Comparison of ENCODE assay signal across 9 mouse cellular contexts in genomic region chr17:32027666-32028065, GRCm38 (mm10). TPM values are rescaled to one million over a fixed set of nuclear protein-coding genes. Genes with fewer than 3 reads are reported as not detected.
A peak's percentile ranks its signal among the peaks of the same experiment; 100 is the strongest.
DNase-seq lines count a peak whose midpoint lies in the region; ATAC-seq and TF ChIP-seq lines count a peak whose summit lies in the region.
"Had no signal": no experiment of that assay in that cellular context is flagged by ENCODE, and none has a peak within 500 bp of the region (broad histone marks: within the 10 kb centered on the region; RNA-seq: fewer than 3 reads in every experiment).

No protein-coding gene starts in this region.

- no peak for ATAC-seq in liver, embryonic 12.5 days
- peak; percentile 69 for ATAC-seq in common myeloid progenitor, adult 5-6 weeks (replicated peaks; ENCODE audit: low read depth, poor library complexity, severe bottlenecking)
- peak; percentile 66 for ATAC-seq in megakaryocyte, adult 5-6 weeks (ENCODE audit: poor library complexity, severe bottlenecking)

- peak in 1 of 2 experiments; percentile 22 for DNase-seq in cerebellum, adult 2 months
- no peak for DNase-seq in cerebellum, adult 18-20 months
- peak; percentile 56 for DNase-seq in liver, adult 2 months (ENCODE audit: extremely low read depth, low read depth, low spot score)
- DNase-seq in urinary bladder, adult 2 months (ENCODE audit: low spot score) = no peak
- DNase-seq in T-cell, adult 2 months (ENCODE audit: low spot score) = no peak

- no peak for TF ChIP-seq POLR2A in cerebellum, adult 2 months (IDR thresholded peaks at IDR 0.05; ENCODE audit: borderline replicate concordance, insufficient read depth, low read length)
- TF ChIP-seq POLR2A in liver, adult 2 months (IDR thresholded peaks at IDR 0.05; ENCODE audit: extremely low read depth, insufficient read depth, low read length) = no peak

- no peak overlapping the region for H3K9ac ChIP-seq in liver, adult 2 months (ENCODE audit: low read depth, low read length)
- no peak overlapping the region for H3K9ac ChIP-seq in liver, embryonic 12.5 days
- H3K9ac ChIP-seq: heart, embryonic 15.5 days had no signal

- no peaks in the 10 kb centered on the region for H3K79me2 ChIP-seq in liver, adult 2 months (ENCODE audit: control insufficient read depth, insufficient read depth, low read length)

- TF ChIP-seq CTCF in cerebellum, adult 2 months (IDR thresholded peaks at IDR 0.05; ENCODE audit: borderline replicate concordance, insufficient read depth, low read depth, low read length) = peak; percentile 13; the same call in 1 of the 2 replicates
- TF ChIP-seq CTCF in liver, adult 2 months (IDR thresholded peaks at IDR 0.05; ENCODE audit: low read depth, low read length) = no peak

- 28% methylated on average over 3 of the region's 3 CpGs for WGBS in cerebellum, adult 2 months
- WGBS in liver, adult 2 months = 39% methylated on average over 3 of the region's 3 CpGs
- WGBS in liver, embryonic 12.5 days (ENCODE audit: insufficient replicate concordance) = 25% methylated on average over 3 of the region's 3 CpGs

- H3K4me3 ChIP-seq in cerebellum, adult 2 months (replicated peaks; ENCODE audit: insufficient read depth, low read depth, low read length) = no peak overlapping the region
- no peak overlapping the region for H3K4me3 ChIP-seq in liver, adult 2 months (ENCODE audit: insufficient read depth, low read depth, low read length)
- no peak overlapping the region for H3K4me3 ChIP-seq in liver, embryonic 12.5 days
- H3K4me3 ChIP-seq: heart, embryonic 15.5 days had no signal

- H3K4me1 ChIP-seq in cerebellum, adult 2 months (ENCODE audit: control insufficient read depth, insufficient read depth, low read length) = no peaks in the 10 kb centered on the region
- H3K4me1 ChIP-seq in liver, adult 2 months (ENCODE audit: control insufficient read depth, insufficient read depth, low read length) = no peaks in the 10 kb centered on the region
- no peaks in the 10 kb centered on the region for H3K4me1 ChIP-seq in liver, embryonic 12.5 days

- no peaks in the 10 kb centered on the region; the same call in 1 of the 2 replicates for H3K27me3 ChIP-seq in cerebellum, adult 2 months (ENCODE audit: control insufficient read depth, insufficient read depth, low read length)
- no peaks in the 10 kb centered on the region for H3K27me3 ChIP-seq in liver, adult 2 months (ENCODE audit: control insufficient read depth, insufficient read depth, low read length)
- H3K27me3 ChIP-seq in liver, embryonic 12.5 days (replicated peaks) = no peaks in the 10 kb centered on the region
- H3K27me3 ChIP-seq: heart, embryonic 15.5 days had no signal

- H3K36me3 ChIP-seq in liver, adult 2 months (ENCODE audit: control insufficient read depth, insufficient read depth, low read length) = no peaks in the 10 kb centered on the region
- no peaks in the 10 kb centered on the region for H3K36me3 ChIP-seq in liver, embryonic 12.5 days
- H3K36me3 ChIP-seq: heart, embryonic 15.5 days had no signal

- H3K27ac ChIP-seq in cerebellum, adult 2 months (ENCODE audit: insufficient read depth, low read length) = no peak overlapping the region
- no peak overlapping the region for H3K27ac ChIP-seq in liver, adult 2 months (replicated peaks; ENCODE audit: insufficient read depth, low read depth, low read length)
- H3K27ac ChIP-seq in liver, embryonic 12.5 days = no peak overlapping the region
- H3K27ac ChIP-seq: heart, embryonic 15.5 days had no signal

- H3K9me3 ChIP-seq in liver, embryonic 12.5 days (replicated peaks) = no peaks in the 10 kb centered on the region
- H3K9me3 ChIP-seq: heart, embryonic 15.5 days had no signal

- H3K4me2 ChIP-seq in liver, embryonic 12.5 days = no peak overlapping the region
- H3K4me2 ChIP-seq: heart, embryonic 15.5 days had no signal

RNA-seq across cellular contexts. Expression of gene Rrp1b, which starts 8.2 kb away (rescaled TPM):
- polyA plus RNA-seq in cerebellum, adult 2 months (2012; rRNA removed) = 16.9 and 17.3 TPM in 2 replicates
- 4.8 and 5.7 TPM in 2 replicates for total RNA-seq in liver, adult 2 months (2014; rRNA removed)
- polyA plus RNA-seq in liver, adult 2 months (2012; rRNA removed) = 3.6 and 5.9 TPM in 2 replicates
- polyA plus RNA-seq in liver, embryonic 12.5 days (2016; fragmentation: Nextera tagmentation; extraction: Ambion mirVana) = 51.6 and 51.7 TPM in 2 replicates
- 46.8 and 66.6 TPM in 2 replicates for total RNA-seq in common myeloid progenitor, adult 5-6 weeks (2017)
- total RNA-seq in megakaryocyte, adult 5-6 weeks (2015) = 16.8 and 18.9 TPM in 2 replicates
- 18.3 and 19.1 TPM in 2 replicates for total RNA-seq in megakaryocyte, adult 5-6 weeks (2017)
- 13.2 and 14.4 TPM in 2 replicates for polyA plus RNA-seq in urinary bladder, adult 2 months (2012; rRNA removed)

RNA-seq across cellular contexts. Expression of gene Hsf2bp, which starts 8.5 kb away (rescaled TPM):
- 0.29 and 0.36 TPM in 2 replicates for polyA plus RNA-seq in cerebellum, adult 2 months (2012; rRNA removed)
- 0.13 and 0.46 TPM in 2 replicates for total RNA-seq in liver, adult 2 months (2014; rRNA removed)
- 0.12 and 0.18 TPM in 2 replicates for polyA plus RNA-seq in liver, adult 2 months (2012; rRNA removed)
- polyA plus RNA-seq in liver, embryonic 12.5 days (2016; fragmentation: Nextera tagmentation; extraction: Ambion mirVana) = 0.13 and 0.14 TPM in 2 replicates
- 0.15 TPM in 1 of 2 replicates, not detected in the other for total RNA-seq in common myeloid progenitor, adult 5-6 weeks (2017)
- not detected in 2 replicates for total RNA-seq in megakaryocyte, adult 5-6 weeks (2015)
- not detected in 2 replicates for total RNA-seq in megakaryocyte, adult 5-6 weeks (2017)
- 0.91 and 1.7 TPM in 2 replicates for polyA plus RNA-seq in urinary bladder, adult 2 months (2012; rRNA removed)
